Mouse (Mus musculus) gastrocnemius, postnatal 25 days (tissue): ENCODE data around the gene Drc3. TPM values are rescaled to one million over a fixed set of nuclear protein-coding genes. Genes with fewer than 3 reads are reported as not detected.
"Not testable (repeated sequence)": the region's sequence is repeated elsewhere in the genome, so short reads cannot be mapped to it uniquely, and the experiment has no call there.

Source experiments
- DNase-seq: peaks from one replicate; pipeline ENCODE4 v3.0.0; 2022
- total RNA-seq, 2 experiments: library from RNA; stranded (reverse); gene quantifications; 1 replicate in 1 of 2; 2 replicates in 1 of 2; pipeline ENCODE4 v1.2.3; 2021

Drc3 gene
- total RNA-seq, 2 experiments from 2014 or later, result 0.59 to 0.86 TPM

DNA sequence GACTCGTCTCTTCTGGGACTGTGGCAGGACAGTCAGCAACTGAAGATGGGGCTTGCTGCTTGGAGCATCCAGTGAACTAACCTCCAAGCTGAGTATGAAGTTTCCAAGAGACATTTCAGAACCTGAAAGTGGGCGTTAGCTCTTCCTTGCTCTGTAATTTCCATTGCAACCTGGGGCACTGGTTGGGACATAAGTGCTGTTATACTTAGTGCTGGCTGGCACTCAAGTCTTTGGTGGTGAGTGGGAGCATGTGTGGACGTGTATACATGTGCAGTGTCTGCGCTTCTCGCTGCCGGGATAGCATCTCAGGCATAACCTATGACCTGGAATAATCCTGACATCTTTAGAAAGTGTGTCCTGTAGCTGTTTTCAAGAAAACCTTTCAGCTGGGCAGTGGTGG, 38.2 kb downstream of the Drc3 start:
- no peak for DNase-seq

DNA sequence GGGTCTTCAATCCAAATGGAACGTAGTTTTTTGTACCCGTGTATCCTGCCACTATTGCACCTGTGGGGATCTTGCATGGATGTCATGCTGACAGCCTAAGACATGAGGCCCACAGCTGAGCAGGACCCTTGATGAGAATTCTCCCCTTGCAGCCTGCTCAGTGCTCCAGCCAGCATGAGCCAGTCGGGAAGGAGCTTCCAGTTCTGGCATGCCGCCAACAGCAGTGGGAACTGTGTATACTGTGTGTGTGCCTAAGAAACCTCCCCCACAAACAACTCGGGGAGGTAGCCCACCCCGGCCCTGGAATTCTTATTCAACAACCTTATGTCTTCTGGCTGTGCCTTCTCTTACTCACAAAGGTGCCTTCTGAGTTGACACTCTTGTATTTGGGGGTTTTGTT, 43.4 kb downstream of the Drc3 start:
- no peak for DNase-seq

DNA sequence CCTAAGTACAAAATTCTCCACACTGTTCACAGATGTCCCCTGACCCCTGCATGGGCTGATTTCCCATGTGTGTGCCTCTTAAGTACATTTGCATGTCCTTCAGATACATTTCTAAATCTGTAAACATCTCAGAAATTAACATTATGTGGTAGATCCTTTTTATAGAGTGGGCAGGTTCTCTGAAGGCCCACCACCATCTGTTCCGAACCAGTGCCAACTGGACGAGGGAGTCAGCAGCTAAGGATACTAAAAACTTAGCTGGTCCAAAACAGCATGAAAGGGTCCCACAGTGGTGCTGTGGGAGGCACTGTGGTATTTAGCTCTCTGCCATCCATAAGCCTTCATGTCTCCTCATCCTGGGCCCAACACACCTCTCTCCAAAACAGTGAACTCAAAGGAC, 44.0 kb downstream of the Drc3 start:
- no peak for DNase-seq

DNA sequence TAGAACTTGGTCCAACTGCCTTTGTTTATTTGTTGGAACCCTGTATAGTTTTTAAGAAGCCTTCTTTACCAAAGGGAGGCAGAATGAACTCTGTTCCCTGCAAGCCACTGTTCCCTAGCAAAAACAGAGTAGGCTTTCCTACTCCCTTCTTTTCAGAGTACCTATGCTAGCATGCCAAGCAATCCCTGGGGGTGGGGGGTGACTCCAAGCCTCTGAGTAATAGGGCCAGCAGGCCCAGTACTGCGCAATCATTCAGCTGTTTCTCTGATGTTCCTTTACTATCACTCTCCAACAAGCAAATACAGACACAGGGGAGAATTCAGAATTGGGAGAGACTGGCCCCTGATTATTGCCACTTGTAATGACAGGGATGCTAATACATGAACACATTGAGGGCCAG, 53.5 kb downstream of the Drc3 start:
- DNase-seq, result no peak

DNA sequence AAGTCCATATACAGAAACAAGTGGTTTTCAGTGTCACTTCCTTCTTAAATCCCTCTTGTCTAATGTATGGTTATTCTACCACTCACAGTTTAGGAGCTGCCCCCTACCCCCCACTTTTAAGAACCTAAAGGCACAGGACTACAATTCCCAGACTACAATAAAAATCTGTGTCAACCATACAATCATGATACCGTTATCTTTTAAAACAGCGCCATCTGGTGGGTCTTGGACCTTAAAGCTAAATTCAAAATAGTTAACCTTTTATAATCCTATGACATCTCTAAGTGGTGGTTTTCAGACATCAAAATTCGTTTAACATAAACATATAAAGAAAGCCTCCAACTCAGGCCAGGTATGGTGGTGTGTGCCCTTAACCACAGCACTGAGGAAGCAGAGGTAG, 59.0 kb downstream of the Drc3 start:
- DNase-seq, result no peak

DNA sequence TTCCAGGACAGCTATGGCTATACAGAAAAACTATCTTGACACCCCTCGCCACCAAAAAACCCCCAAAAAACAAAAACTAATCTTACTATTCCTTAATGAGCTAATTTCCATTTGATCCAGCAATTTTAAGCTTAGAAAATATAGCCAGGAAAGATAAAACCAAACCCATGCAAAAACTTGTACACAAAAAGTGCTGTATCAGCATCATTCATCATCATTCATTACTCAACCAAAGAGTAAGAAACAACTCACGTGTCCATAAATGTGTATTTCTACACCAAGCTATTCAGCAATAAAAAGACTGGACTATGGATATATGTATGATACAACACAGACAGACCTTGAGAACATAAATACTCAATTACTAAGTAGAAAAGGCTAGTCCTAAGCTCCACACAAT, 59.8 kb downstream of the Drc3 start:
- DNase-seq, result no peak

DNA sequence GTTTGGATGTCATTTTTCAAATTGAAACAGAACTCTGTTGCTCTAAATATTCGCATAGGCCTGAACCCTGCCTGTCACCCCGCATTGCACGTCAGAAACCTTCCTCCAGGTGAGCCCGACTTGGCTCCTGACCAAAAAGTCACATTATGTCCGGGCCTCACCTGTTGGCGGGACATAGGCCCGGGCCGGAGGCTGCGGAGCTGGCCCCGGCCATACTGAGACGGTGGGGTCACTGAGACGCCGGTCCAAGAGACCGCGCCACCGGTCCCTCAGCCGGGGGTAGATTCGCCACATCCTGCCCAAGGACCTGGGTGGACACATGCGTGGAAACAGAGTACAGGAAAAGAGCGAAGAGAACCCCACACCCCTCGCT, 63.4 kb downstream of the Drc3 start:
- no peak for DNase-seq

DNA sequence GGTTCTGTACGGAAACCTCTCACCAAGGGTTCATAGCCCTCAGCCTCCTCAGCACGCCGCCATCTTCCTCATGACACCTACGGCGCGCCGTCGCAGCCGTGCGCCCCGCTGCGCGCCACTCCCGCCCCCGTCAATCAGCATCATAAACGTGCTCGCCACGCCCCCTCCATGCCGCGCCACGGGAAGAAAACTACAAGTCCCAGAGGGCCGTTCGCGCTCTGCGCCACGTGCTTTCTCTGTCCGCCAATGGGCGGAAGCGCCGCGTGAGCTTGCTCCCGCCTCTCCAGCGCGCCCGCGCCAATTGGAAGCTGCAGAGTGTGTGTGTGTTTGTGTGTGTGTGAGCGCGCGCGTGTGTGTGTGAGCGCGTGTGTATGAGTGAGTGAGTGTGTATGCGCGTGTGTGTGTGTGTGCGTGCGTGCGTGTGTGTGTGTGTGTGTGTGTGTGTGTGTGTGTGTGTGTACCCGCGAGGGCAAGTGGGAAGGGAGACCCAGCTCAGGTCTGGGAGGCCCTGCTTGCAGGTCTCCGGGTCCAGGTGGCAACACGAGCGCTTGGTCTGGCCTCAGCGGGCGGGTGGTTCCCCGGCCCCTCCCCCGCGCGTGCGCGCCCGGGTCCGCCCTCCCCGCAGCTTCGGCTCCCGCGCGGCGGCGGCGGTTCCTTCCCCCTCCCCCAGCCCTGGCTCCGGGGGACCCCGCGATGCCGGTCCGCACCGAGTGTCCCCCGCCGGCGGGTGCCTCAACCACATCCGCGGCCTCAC, 64.0 kb downstream of the Drc3 start, which contains the start of gene Gid4:
Gene Gid4 (plus strand): TSS at position 183 of the 754 bp plus-strand sequence.
- DNase-seq, result peak; percentile 97

DNA sequence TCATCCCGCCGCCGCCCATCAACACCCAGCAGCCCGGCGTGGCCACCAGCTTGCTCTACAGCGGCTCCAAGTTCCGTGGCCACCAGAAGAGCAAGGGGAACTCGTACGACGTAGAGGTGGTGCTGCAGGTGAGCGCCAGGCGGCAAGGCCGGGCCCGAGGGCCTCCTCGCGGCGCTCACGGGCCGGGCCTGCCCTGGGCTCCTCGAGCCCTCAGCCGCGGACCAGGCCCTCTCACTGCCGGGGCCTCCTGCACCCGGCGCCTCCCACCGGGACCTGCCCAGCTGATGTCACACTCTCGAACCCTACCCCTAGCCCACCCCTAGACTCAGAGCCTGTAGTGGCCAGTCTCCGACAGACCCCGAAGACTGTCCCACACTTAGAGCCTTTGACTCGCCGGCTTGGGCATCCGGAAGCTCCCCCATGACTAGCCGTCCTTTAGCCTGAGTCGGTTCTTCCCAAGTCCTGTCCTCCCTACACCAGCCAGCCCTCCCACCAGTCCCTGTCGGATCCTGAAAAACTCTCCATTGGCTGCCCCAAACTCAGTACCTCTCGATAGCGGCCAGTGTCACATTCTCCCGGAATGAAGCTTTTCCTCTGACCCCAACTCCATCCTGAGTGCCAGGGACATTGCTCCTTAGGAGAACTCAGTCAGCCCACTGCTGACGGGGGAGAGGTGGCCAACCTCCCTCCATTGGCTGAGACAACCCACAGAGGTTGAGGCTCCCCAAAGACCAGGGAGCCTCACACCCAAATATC, 64.8 kb downstream of the Drc3 start, which contains the start of gene Atpaf2:
Gene Atpaf2 (minus strand): TSS at position 741 of the 756 bp plus-strand sequence.
- DNase-seq, result peak; percentile 28

DNA sequence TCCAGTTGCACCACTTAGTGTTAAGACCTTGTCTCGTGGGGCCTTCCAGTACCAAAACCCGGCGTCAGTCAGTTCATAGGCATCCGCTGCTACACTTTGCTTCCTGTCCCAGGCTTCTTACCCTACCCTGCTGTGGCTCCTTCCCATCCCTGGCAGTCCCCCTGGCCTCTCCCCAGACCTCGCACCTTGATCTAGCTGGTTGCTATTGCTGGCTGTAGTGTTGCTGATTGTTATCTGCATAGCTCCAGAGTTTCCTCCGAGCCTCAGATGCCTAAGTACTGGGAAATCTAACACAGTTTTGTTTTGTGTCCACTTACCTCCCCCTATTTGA, 65.3 kb downstream of the Drc3 start:
- no peak for DNase-seq

DNA sequence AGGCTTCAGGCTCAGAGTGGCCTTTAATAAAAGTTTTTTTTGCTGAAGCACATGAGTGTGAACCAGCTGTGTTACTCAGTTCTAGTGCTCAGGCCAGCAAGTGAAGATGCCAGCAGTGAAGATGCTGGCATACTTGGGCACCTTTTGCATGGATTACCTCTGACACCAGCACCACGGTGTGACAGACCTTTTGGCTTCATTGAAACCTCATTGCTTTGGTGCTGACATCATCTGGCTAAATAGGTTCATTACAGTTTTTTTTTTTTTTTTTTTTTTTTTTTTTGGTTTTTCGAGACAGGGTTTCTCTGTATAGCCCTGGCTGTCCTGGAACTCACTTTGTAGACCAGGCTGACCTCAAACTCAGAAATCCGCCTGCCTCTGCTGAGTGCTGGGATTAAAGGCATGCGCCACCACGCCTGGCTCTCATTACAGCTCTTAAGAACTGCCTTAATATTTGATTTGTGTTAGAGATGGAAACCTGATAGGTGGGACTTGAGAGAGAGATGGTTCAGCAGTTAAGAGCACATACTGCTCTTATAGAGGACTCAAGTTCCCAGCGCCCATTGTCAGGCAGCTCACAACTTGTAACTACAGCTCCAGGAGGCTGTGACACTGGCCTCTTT, 69.0 kb downstream of the Drc3 start:
- DNase-seq, result no peak

DNA sequence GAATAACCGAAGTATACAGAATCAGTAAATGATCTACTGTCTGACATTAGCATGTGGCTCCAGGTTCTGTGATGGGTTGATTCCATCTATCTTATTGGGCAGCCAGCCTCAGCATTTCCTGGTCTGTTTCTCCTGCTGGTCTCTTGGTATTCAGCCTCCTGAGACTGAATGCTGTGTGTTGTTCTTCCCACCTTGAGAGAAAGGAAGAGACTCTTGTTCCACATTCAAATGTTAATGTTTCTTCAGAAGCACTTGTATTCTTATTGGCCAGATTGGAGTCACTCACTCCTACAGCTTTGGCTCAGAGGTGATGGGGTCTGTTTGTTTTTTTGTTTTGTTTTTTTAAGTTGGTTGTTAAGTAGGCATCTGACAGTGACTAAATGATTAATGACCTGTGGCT, 69.9 kb downstream of the Drc3 start:
- no peak for DNase-seq

DNA sequence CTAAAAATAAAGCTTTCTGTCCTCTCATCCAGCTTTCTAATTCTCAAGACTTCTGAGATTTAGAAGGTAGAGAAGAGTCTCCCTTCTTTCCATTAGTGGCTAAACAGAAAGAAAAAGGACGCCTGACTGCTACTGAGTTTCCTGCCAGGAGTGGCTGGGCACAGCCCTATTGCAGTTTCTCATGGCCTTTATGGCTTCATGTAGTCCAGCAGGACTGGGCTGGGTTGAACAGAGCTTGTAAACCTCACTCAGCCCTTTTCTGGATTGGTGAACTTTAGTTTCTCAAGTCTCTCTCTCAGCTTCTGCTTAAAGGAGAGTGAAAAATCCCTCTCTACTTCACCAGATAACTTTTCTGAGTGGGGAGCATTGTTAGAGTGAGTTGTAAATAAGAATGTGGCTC, 73.3 kb downstream of the Drc3 start:
- DNase-seq, result no peak

DNA sequence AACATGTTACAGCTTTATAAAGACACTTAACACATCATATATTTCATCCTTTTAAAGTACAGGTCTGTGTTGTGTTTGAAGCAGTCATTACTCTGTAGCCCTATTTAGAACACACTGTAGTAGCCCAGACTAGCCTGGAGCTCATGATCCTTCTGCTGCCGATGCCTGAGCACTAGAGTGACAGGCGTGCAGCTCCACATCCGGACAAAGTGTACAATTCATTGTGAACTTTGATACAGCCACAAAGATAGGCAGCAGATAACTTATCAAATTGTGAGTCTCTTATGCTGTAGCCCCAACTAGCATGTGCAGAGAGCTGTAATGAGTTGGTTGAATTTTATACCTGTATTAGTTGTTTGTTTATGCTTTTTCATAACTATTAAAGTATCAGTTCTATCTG, 74.5 kb downstream of the Drc3 start:
- DNase-seq, result no peak

DNA sequence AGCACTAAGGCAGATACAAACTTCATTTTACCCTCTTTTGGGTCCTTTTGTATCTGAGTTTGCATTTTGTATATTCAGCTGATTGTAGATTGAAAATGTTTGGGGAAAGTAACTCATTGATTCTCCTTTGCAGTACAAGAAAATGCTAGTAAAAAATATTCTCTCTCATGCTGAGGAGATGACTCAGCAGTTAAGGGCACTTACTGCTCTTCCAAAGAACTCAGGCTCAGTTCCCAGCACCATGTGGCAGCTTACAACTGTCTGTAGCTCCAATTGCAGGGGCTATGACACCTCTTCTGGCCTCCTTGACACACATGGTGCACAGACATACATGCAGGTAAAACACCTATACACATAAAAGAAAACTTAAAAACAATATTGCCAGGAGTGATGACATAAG, 80.4 kb downstream of the Drc3 start:
- DNase-seq, result no peak

DNA sequence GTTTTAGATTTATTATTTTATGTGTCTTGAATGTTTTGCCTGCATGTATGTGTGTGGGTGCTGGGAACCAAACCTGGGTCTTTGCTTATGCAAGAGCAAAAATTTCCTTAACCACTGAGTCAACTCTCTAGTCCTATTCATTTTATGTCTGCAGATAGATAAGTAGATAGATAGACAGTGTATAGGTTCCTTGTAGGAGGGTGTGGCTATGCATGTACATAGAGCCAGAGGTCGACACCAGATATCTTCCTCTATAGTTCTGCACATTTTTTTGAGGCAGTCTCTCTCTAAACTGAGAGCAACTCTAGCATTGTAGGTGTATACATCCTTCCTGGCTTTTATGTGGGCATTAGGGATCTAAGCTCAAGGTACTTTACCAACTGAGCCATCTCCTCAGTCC, 82.0 kb downstream of the Drc3 start:
- DNase-seq, result no peak

DNA sequence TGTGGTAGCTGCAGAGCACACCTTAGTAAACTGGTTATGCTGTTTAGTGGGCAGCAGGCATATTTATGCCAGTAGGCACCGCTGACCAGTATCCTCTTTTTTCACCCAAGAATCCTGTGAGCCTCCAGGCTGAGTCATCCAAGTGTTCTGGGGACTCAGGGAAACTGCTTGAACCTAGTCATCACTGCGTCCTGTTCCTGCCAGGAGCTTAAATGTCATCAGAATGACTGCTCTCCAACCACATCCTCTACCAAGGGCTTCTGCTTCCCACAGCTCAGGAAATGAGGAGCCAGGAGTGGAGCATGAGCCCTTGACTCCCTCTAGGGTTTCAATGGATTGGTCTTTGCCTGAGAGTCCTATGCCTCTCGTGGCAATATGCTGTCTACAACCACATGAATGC, 83.5 kb downstream of the Drc3 start:
- DNase-seq, result no peak

DNA sequence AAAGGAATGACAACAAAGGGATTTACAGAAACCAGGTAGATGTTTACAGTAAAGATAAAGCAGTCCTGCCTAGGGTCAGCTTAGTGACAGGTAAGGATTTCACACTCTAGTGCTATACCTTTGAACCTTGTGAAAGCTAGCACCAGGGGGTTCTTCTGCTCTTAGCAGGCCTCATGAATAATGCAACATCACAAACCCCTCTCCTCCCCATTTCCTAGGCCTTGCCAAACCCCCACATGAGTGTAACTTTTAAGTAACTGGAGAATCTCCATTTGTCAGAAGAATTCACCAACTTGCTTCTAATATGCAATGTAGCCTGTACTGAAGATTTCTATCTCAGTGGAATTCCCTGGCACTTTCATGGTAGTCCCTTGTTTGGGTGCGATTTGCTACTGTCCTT, 86.5 kb downstream of the Drc3 start:
- not testable (repeated sequence) for DNase-seq

DNA sequence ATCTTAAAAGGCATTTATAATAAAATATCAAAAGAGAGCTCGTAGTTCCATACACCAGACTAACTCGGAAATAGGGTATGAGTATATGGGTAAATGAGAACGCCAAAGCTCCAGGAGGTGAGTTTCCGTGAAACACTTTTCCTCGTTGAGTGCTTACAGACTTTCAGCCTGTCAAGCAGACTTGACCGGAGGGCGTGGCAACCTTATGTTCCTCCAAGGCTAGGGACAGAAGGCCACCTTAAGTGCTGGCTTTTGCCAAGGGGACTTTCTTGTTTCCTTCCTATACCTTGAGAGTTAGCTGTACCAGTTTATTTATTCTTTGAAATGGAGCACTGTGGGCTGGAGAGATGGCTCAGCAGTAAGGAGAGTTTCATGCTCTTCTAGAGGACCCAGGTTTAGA, 87.0 kb downstream of the Drc3 start:
- DNase-seq, result no peak

DNA sequence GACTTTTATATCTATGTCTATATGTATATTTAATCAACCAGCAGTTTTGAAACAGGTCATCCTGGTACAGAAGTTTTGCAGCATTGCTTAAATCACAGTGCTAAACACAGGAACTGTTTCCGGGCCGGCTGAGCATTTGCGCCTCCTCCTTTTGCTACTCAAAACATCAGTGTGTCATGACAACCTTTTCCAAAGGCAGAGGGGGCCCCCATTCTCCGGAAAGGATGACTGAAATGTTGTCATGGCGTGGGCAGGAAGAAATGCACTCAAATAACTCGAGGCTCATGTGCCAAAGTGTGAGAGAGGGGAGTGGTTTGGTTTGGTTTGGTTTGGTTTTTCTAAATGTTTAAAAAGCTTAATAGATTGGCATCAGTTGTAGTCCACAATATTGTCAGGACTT, 89.8 kb downstream of the Drc3 start:
- DNase-seq, result no peak
